Mouse (Mus musculus) Patski (cell line): ENCODE results near the gene Fdx1. TPM values are rescaled to one million over a fixed set of nuclear protein-coding genes. Genes with fewer than 3 reads are reported as not detected.

Experiments
- ATAC-seq: fragments of 100-300 bp; one replicate; pipeline ENCODE4 v1.8.0; 2021
- CTCF ChIA-PET: fragments of 350-600 bp; sonication (Branson Sonifier 250); formaldehyde crosslinking; loops from one replicate; lab custom pipeline; 2022; ENCODE audit warnings: inconsistent platforms; lab: Charles Lee
- POLR2A ChIA-PET: fragments of 350-600 bp; sonication (Branson Sonifier 250); formaldehyde crosslinking; loops from one replicate; lab custom pipeline; 2022; ENCODE audit warnings: antibody characterized with exemption, inconsistent platforms; lab: Charles Lee
- DNase-seq: peaks from one replicate; pipeline ENCODE4 v3.0.0-alpha.2; 2011; ENCODE audit warnings: low read depth, low spot score
- H3K27me3 ChIP-seq: fragments of 371-371 bp; one replicate; pipeline ENCODE4 v1.5.1; 2021
- CTCF ChIP-seq: fragments of 100-300 bp; IDR thresholded peaks from one replicate; pipeline ENCODE4 v1.5.1; 2021
- in situ Hi-C: fragments of 300-500 bp; cut with MboI; formaldehyde crosslinking; loops from 3 replicates; pipeline ENCODE4 v1.11.1; 2018; ENCODE audit warnings: low pct_unique_long_range_greater_than_20kb, mixed read lengths
- polyA plus RNA-seq: library from polyadenylated mRNA; unstranded; gene quantifications from one replicate; pipeline ENCODE4 v1.2.3, GENCODE M21; 2021

Fdx1 gene
- 62.4 TPM for polyA plus RNA-seq

DNA sequence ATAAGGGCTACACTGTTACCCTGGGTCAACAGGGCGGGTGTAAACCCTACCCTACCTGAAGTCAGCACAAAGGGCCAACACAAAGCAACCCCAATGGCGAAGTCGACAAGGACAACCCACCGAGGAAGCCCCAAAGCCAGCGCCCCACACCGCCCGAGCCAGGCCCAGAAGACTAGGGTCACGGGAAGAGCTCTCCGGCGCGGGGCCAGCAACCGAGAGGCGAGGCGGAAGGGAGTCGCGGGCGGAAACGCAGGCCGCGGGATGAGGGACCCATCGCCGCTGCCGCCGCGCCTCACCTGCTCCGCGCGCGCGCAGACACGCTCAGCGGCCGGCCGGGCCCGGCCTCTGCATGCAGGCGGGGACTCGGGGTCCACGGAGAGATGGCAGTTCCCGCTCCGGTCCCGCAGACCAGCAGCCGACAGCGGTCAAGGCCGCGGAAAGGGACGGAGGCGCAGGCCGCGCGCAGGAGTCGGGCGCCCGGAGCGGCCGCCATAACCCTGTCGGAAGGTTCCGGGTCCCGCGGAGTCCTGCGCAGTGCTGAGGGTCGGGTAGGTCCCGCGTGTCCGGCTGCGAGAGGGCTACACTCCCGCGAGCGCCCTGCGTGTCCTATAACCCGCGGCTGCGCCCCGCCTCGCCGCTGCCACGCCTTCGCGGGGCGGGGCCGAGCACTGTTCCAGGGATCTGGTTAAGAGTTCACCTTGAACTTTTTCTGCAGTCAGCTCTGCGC, at the start of gene Fdx1:
Gene Fdx1 (minus strand): TSS at position 582 of the 727 bp plus-strand sequence.
- no peak for DNase-seq
- ChIA-PET POLR2A (interaction anchor here (1.7 kb wide), 1 partner anchor 15 kb away, joined by 4 read pairs; no protein-coding TSS in a partner anchor), CTCF (no interaction called here)
- H3K27me3 ChIP-seq, result no peaks in the 10 kb centered on the region
- in situ Hi-C loops, result no loop called here
- peak; percentile 91 for ATAC-seq
- TF ChIP-seq CTCF, result no peak

DNA sequence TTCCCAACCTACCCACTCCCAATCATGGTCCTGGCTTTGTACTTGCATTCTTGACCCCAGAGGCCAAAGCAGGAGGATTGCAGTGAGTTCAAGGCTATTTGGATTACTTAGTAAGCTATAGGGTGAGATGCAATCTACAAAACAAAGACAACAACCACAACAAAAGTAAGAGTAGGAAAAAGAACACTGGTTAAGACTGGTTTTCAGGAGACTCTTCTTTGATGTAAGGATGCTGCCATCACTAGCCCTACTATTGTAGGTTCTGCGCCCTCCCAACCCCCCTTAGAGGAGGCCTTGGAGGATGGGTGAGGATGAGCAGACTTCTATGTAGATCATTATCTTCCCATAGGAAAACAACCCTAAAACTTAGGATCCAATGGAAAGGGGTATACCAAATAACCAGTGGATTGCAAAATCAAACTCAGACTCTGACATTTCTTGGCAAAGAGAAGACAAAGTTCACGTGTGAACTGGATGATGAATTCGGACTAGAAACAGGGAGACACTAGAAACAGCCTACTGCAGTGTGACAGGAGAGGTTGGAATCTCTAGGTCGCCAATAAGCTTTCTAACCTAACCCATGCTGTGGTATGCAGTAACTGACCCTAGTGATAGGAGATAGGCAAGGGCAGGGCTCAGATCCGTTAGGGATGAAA, 49.6 kb upstream of the Fdx1 start:
- no peak for ATAC-seq
- no peak for DNase-seq
- no peaks in the 10 kb centered on the region for H3K27me3 ChIP-seq
- no peak for TF ChIP-seq CTCF
- ChIA-PET POLR2A (no interaction called here), CTCF (no interaction called here)
- in situ Hi-C loops, result no loop called here

DNA sequence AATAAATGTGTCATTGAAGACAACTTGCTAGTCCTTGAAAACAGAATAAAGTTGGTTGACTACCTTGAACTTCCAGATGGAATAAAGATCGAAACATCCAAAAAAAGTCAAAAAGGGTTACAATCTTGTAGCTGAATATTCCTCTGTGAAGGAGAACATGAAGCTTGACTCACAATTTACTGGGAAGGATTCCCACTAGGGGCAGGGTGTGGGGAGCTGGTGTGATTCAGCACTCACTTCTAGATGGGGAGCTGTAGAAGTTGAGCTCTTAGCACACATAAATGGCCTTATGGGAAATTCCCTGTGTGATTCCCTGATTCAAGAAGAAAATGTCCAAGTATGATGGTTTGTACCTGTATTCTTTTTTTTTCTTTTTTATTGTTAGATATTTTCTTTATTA, 49.0 kb upstream of the Fdx1 start:
- CTCF ChIA-PET, result no interaction called here
- POLR2A ChIA-PET, result no interaction called here
- in situ Hi-C loops, result no loop called here
- TF ChIP-seq CTCF, result no peak
- no peak for DNase-seq
- H3K27me3 ChIP-seq, result no peaks in the 10 kb centered on the region
- no peak for ATAC-seq

DNA sequence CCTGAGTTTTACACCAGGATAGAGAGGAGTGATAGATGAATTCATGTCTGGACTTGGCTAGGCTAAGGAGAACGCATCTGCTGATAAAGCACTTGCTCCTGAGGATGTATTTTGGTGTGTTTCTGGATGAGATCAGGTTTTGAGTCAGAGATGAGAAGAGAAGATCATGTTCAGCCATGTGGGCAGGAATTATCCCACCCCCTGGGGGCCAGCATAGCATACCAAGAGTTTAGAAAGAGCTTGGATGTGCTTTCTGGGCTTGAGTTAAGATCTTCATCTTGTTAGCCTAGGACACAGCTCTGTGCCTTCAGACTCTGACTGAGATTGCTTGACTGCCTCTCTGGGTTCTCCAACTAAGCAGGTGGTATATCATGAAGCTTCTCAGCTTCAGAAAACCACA, 45.2 kb upstream of the Fdx1 start:
- ChIA-PET CTCF (interaction anchor here (0.7 to 1.1 kb wide), 3 partner anchors 11 to 33 kb away, joined by 3 read pairs; no protein-coding TSS in a partner anchor), POLR2A (interaction anchor here (0.7 kb wide), 1 partner anchor 52 kb away, joined by 9 read pairs; no protein-coding TSS in a partner anchor)
- TF ChIP-seq CTCF, result no peak
- in situ Hi-C loops, result no loop called here
- ATAC-seq (no peak), DNase-seq (peak; percentile 53)
- no peaks in the 10 kb centered on the region for H3K27me3 ChIP-seq

DNA sequence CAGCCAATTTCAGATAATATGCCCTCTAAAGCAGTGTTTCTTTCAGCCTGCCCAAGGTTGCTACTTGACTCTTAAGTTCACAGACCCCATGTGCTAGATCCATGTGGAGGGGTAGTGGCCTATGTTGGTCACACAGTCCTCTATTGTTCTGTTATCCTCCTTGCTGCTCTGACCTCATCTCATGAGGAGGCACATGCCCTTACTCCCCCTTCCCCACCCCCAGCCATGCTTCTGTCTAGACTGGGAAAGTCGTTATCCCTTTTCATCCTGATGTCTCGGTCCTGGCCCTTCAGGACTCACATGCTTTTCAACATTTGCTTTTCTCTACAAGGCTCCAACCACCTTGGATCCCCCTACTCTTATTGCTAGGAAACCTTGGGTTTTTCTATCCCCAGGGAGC, 44.0 kb upstream of the Fdx1 start:
- no peak for TF ChIP-seq CTCF
- ATAC-seq (no peak), DNase-seq (no peak)
- H3K27me3 ChIP-seq, result no peaks in the 10 kb centered on the region
- ChIA-PET CTCF (no interaction called here), POLR2A (no interaction called here)
- in situ Hi-C loops, result no loop called here

DNA sequence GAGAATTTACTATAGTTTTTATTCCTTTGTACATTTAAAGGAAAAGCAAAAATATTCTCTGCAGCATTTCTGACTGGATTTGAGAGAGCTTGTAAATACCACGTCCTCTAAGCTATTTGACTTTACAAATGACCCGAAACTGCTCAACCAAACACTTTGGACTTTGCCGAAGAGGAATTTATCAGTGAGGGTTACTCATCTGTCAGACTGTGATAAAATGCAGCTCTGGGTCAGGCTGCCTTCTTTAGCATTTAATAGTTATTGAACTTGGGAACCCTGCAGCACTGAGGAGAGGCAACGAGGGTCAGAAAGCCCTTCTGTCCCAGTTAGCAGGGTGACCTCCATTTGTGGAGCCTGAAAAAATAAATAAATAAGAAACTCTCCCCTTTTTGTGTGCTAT, 40.1 kb upstream of the Fdx1 start:
- no peaks in the 10 kb centered on the region for H3K27me3 ChIP-seq
- DNase-seq, result no peak
- no peak for ATAC-seq
- in situ Hi-C loops, result no loop called here
- TF ChIP-seq CTCF, result no peak
- ChIA-PET POLR2A (no interaction called here), CTCF (interaction anchor here (1.2 kb wide), 1 partner anchor 10 kb away, joined by 6 read pairs; no protein-coding TSS in a partner anchor)

DNA sequence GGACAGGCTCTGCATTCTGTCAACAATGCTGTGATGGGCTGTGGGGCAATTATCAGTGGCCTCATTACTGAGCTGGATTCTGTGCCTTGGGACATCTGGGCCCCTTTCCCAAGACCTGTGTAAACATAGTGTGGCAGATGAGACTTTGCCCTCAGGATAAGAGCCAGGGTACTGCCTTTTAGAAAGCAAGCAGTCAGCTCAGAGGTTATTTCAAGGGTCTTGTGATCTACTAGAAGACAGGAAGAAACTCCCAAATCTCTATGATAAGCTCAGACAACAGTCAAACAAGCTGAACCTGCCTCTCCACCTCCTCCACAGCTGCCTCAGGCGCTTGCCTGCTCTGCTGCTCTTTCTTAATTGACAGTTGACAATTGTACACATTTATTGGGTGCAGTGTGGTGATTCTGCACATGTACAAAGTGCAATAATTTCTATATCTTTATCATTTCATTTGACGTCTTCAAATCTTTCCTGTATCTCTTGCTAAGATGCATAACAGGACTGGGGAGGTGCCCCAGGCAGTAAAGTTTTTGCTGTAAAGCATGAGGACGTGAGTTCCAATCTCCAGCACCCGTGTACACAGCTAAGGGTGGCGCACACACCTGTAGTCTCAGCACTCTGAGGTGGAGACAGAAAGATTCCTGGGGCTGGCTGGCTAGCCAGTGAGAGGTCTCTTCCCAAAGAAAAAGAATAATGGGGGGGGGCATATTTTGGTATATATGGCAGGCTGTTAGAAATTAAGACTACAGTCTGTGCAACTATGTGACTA, 32.2 kb upstream of the Fdx1 start:
- ChIA-PET CTCF (interaction anchor here (0.8 to 1.6 kb wide), 3 partner anchors 13 to 51 kb away, joined by 3 read pairs; partner anchors contain the start of gene Rdx), POLR2A (interaction anchor here (0.7 kb wide), 1 partner anchor 10 kb away, joined by 3 read pairs; no protein-coding TSS in a partner anchor)
- H3K27me3 ChIP-seq, result no peaks in the 10 kb centered on the region
- no peak for ATAC-seq
- no peak for DNase-seq
- in situ Hi-C loops, result no loop called here
- TF ChIP-seq CTCF, result no peak

DNA sequence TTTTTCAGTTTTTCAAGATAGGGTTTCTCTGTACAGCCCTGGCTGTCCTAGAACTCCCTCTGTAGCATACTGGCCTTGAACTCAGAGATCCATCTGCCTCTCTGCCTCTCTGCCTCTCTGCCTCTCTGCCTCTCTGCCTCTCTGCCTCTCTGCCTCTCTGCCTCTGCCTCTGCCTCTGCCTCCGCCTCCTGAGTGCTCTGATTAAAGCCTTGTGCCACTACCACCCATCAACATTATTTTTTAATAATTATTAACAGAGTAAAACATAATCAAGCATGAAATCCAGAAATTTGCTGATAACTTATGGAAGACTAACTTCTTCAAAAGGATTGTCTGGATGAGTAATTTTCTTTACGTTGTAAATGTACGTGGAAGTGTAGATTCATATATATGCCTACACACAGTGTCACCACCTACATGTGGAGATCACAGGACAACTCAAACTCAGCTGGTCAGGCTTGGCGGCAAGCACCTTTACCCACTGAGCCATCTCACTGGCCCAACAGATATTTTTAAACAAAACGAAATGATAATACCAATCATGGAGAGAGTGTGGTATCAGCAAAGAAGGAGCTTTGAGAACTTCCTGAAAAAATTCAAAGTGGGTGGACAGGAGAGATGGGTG, 31.4 kb upstream of the Fdx1 start:
- ChIA-PET POLR2A (no interaction called here), CTCF (interaction anchor here (1.6 kb wide), 1 partner anchor 52 kb away, joined by 3 read pairs; the partner anchor contains the start of gene Rdx)
- in situ Hi-C loops, result loop anchor here (5.0 kb wide), 1 partner anchor 103 kb away; no protein-coding TSS in a partner anchor
- no peak for DNase-seq
- no peak for TF ChIP-seq CTCF
- ATAC-seq, result no peak
- no peaks in the 10 kb centered on the region for H3K27me3 ChIP-seq

DNA sequence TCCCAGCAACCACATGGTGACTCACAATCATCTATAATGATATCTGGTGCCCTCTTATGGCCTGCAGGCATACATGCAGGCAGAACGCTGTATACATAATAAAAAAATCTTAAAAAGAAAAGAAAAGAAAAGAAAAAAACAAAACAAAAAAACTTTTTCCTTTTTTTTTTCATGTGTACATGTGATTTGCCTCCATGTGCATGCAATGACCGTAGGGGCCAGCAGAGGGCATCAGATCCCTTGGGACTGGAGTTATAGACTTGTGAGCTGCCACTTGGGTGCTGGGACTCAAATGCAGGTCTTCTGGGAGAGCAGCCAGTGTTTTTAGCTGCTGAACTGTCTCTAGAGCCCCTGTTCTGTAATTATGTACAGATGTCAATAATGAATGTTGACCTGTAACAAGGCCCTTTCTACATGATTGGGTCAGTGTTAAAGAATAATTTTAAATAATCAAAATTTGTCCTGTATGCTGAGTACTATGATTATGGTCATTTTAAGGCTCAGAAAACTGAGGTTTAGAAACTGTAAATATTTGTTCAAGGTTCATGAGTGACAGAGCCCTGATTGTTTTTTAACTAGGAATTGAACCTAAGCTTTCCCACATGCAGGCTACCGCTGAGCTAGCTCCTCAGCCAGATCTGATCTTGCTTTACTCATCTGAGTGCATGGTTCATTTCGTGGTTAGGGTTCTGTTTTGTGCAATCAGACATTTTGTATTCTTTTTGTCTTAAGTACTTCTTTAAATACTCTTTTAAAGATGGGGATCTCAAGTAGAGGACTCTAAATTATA, 30.3 kb upstream of the Fdx1 start:
- ATAC-seq (no peak), DNase-seq (no peak)
- in situ Hi-C loops, result loop anchor here (5.0 kb wide), 1 partner anchor 104 kb away; no protein-coding TSS in a partner anchor
- CTCF ChIA-PET, result interaction anchor here (1.3 kb wide), 1 partner anchor 10 kb away, joined by 6 read pairs; no protein-coding TSS in a partner anchor
- peak; percentile 70 for TF ChIP-seq CTCF
- POLR2A ChIA-PET, result interaction anchor here (0.7 kb wide), 1 partner anchor 139 kb away, joined by 3 read pairs; no protein-coding TSS in a partner anchor
- no peaks in the 10 kb centered on the region for H3K27me3 ChIP-seq
